8 mouse cellular contexts compared by ENCODE assay signal in genomic region chr12:106115070-106115891, GRCm38 (mm10).
DNase-seq lines count a peak whose midpoint lies in the region; ATAC-seq and TF ChIP-seq lines count a peak whose summit lies in the region.

No protein-coding gene starts in this region.

- 40% methylated on average over 6 of the region's 6 CpGs for WGBS in heart, postnatal 0 days

- H3K9me3 ChIP-seq in heart, postnatal 0 days (replicated peaks; ENCODE audit: control insufficient read depth, low read length) = no peaks in the 10 kb centered on the region

- H3K4me1 ChIP-seq in heart, postnatal 0 days (ENCODE audit: control insufficient read depth, insufficient read depth) = no peaks in the 10 kb centered on the region

- no peak for TF ChIP-seq EP300 in heart, postnatal 0 days (IDR thresholded peaks at IDR 0.05; ENCODE audit: low read depth)

- peak; percentile 8 for DNase-seq in heart, postnatal 0 days (ENCODE audit: low spot score)
- DNase-seq in heart, postnatal 25 days (ENCODE audit: low spot score) = no peak
- peak; percentile 83 for DNase-seq in NIH3T3 (ENCODE audit: low read depth)
- DNase-seq in embryo, embryonic 9.5 days (ENCODE audit: extremely low spot score) = peak; percentile 73
- peak; percentile 87 to 88 for DNase-seq in kidney, postnatal 4 days
- no peak for DNase-seq in layer of hippocampus, postnatal 25 days (ENCODE audit: extremely low spot score in 1 of 2, low spot score in 1 of 2)
- no peak for DNase-seq in left cerebral cortex, adult 9 months (ENCODE audit: low spot score in 2 of 2)
- DNase-seq in left cerebral cortex, postnatal 14 days (ENCODE audit: low spot score in 2 of 2) = no peak

- no peaks in the 10 kb centered on the region for H3K36me3 ChIP-seq in heart, postnatal 0 days (replicated peaks; ENCODE audit: control insufficient read depth, insufficient read depth, low read length)

- H3K4me2 ChIP-seq in heart, postnatal 0 days (ENCODE audit: low read depth, low read length) = no peak overlapping the region

- ATAC-seq in heart, postnatal 0 days (ENCODE audit: insufficient read depth, low read depth) = no peak

- no peaks in the 10 kb centered on the region for H3K27me3 ChIP-seq in heart, postnatal 0 days (ENCODE audit: control insufficient read depth, insufficient read depth, low read length)

- no peak overlapping the region for H3K27ac ChIP-seq in heart, postnatal 0 days (ENCODE audit: low read depth)

- H3K9ac ChIP-seq in heart, postnatal 0 days (replicated peaks; ENCODE audit: low read depth, low read length) = no peak overlapping the region

- intact Hi-C loops in heart, postnatal 25 days (cut with DNase I) = no loop called here
- intact Hi-C loops in left cerebral cortex, postnatal 14 days (cut with DNase I) = no loop called here

- no peak for TF ChIP-seq CTCF in heart, postnatal 0 days (IDR thresholded peaks at IDR 0.05; ENCODE audit: low read depth)

- no peak overlapping the region for H3K4me3 ChIP-seq in heart, postnatal 0 days (ENCODE audit: low read depth, low read length)

Comparison
In these comparisons a context has a peak if more than half of its experiments do, and no peak if none do; other contexts are left out.
1. DNase-seq: peak in heart, postnatal 0 days (single experiment), NIH3T3 (single experiment), embryo, embryonic 9.5 days (single experiment) and kidney, postnatal 4 days (2 of 2); none in heart, postnatal 25 days (single experiment), layer of hippocampus, postnatal 25 days (0 of 2), left cerebral cortex, adult 9 months (0 of 2) and left cerebral cortex, postnatal 14 days (0 of 2).